Mouse (Mus musculus) left cerebral cortex, postnatal 25 days (tissue): Measurements from ENCODE around the gene S1pr2. TPM values are rescaled to one million over a fixed set of nuclear protein-coding genes. Genes with fewer than 3 reads are reported as not detected.
A peak's percentile ranks its signal among the peaks of the same experiment; 100 is the strongest.

Experiments
- DNase-seq, 2 experiments: peaks; one replicate each; pipeline ENCODE4 v3.0.0; 2022; ENCODE audit warnings: low spot score in 2 of 2, mixed read lengths in 1 of 2
- intact Hi-C: fragments of 180-260 bp; cut with DNase I; formaldehyde crosslinking; loops from one replicate; pipeline ENCODE4 v1.15.1; 2025
- total RNA-seq, 2 experiments: library from RNA; stranded (reverse); gene quantifications; 2 replicates each; pipeline ENCODE4 v1.2.3; 2021

The S1pr2 gene
- total RNA-seq, 2 experiments from 2014 or later = 2.2 to 2.8 TPM

DNA sequence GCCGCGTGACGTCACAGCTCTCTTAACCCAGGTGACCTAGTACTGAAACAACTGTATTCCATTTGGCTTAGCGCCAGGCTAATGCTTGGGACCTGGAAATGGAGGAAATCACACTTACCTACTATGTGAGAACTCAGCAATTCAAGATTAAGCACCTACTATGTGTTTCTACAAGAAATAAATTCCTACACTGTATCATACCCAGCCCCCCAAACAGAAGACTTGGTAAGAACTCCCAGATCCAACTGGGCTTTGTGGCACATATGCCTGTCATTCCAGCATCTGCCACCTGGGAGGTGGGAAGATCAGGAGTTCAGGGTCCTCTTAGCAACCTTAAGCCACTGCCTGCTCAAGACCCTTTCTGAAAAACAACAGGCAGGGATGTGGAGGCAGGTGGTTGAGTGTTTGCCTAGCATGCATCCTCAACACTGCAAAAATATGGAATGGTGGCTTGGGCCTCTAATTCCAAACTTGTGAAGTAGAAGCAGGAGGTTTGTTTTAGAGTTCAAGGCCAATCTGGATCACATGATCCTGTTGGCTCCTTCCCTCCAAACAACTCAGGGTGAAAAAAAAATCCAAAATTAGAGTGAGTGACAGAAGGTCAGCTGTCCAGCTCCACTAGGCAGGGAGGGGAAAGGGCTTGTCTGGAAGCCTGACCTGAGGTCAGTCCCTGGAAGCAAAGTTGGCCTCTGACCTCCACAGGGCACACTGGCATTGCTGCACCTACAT, 544 bp upstream of the S1pr2 start:
- no peak for DNase-seq
- intact Hi-C loops = loop anchor here (1.0 kb wide), 1 partner anchor 37 kb away; no protein-coding TSS in a partner anchor

DNA sequence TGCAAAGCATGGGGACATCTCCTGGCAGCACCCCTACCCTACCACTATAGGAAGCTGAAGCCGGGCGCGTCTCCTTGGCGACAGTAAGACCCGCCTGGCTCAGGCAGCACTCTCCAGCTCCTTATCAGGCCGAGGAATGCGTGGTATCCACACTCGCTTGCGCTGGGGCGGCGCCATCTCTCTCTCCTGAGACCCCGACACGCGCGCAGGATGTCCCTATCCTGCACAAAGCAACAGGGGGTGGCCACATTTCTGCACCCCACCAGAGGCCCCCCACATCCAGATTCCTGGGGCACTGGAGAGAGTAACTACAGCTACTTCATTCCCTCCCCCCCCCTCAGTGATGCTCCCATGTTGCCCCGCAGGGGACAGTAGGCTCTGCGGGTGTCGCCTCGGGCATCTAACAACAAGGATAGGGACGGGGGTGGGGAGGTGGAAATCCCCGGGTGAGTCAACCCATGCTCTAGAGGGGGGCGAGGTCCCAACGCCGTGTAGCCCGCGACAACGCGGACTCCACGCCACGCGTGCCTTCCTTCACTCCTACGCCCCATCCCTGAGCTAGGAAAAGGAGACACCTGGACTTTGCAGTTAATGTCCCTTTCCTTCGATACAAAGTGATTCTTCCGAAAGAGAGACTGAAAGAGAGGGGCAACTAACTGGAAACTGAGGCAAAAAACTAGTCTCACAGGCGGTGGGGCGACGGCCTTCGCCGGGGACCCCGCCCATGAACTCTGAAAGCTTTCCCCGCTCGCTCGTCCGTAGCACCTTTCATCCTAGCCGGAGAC, 958 bp downstream of the S1pr2 start:
- peak; percentile 23 to 24 for DNase-seq
- intact Hi-C loops = no loop called here

- DNase-seq = no peak
- intact Hi-C loops = no loop called here
Observed at GRCm38 (mm10) chr9:20973682-20974075, 2.9 kb downstream of the S1pr2 start.

GRCm38 (mm10) chr9:20973001-20973681, 3.4 kb downstream of the S1pr2 start:
- DNase-seq = no peak
- intact Hi-C loops = no loop called here

DNA sequence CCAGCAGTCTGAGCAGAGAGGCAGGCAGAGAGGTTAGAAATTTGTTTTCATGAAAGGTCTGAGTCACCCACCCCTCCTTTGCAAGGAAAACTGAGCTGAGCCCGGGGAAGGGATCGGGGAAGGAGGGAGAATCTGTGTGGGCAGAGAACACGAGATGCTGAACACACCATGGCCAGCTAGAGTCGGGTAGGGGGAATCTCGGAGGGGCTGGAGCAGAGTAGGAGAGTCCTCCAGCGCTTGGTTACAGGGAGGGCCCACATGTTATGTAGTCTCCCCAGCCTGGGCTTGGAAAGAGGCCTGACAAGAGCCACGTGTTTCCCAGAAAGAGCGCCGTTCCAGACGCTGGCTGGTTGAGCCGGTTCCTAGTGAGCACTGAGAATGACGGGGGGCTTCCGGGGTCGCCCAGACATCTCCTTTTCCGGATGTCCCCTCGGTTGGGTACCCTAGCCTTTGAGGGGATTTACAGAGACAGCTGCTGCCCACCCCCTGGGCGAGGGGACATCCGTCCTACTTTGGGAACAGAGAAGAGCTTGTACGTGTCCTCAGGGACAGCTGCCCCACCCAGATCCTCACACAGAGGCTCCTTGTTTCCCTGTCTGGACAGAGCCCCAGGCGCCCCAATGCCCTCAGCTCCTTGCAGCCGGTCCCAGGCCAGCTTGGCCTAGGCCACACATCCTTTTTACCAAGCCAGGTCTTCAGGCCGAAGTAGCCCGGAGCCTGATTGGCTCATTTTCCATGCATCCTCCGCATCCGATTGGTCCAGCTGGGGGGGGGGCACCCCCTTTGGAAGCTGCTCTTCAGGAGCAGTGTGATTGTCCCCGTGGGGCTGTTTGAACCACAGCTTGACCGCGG, 4.2 kb downstream of the S1pr2 start:
- intact Hi-C loops = no loop called here
- peak; percentile 66 to 82 for DNase-seq

DNA sequence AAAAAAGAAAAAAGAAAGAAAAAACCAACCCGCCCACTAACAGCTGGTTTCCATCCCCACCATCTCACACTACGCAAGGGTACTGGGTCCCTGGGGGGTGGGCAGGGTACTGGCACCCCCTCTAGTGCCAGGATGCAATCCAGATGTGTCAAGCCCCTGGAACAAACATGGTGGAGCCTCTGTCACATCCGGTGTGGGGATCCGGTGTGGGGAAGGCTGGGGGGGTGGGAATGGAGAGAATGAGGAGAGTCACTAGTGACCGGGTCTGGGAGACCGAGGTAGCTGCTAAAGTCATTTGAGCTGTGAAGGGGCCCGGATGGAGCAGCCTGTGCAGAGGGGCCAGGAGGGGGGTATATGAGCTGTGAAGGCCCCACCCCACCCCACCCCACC, 4.8 kb downstream of the S1pr2 start:
- intact Hi-C loops = loop anchor here (2.0 kb wide), 1 partner anchor 19 kb away; no protein-coding TSS in a partner anchor
- DNase-seq = peak in 1 of 2 experiments; percentile 27

- intact Hi-C loops = no loop called here
- no peak for DNase-seq
Observed at GRCm38 (mm10) chr9:20966747-20967146, 9.8 kb downstream of the S1pr2 start.

DNA sequence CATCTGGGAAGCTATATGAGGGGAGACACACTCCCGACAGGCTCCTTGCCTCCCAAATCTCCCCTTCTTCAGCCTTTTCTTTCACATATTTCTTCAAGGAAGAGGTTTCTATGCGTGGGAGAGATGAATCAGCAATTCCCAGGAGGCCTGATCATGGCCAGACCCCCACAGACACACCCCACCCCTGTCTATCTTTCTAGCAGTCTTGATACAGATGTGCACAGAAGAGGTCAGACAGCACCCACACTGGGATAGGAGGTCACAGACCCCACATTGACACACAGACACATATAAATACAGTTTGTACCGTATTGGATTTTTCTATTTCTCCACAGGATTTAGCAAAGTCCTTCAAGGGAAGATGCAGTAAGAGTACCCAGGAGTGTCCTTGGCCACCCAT, 10.6 kb downstream of the S1pr2 start:
- intact Hi-C loops = no loop called here
- DNase-seq = no peak

DNA sequence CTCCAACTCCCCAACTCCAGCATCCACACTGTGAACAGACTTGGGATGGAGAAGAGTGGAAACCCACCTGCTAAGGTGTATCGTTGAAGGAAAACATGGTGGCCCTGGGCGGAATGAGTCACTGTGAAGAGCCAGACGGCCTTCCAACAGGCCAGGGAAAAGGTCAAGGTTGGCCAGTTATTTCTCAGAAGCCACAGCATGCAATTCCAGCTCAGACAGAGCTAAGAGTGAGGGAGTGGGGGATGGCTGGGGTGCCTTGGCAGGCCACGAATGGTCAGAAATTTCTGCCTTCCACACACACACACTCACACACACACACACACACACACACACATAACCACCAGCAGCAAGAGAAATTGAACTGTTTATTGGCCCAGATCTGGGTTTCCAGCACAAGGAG, 11.0 kb downstream of the S1pr2 start:
- intact Hi-C loops = no loop called here
- DNase-seq = no peak

DNA sequence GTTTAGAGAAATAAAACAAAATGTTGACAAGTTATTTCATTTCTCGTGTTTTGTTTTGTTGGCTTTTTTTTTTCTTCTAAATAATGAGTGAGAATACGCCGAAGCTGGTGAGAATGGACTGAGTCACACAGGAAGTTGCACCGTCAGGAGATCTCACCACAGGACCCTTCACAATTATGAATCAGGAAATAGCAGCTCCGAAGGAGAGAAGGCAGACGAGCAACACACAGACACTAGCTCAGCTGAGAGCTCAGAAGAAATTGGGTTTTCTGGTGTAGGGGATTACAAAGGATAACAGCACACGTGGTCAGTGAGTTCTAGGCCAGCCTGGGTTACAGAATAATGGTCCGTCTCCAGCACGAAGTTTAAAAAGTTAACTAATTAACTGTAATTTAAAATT, 15.0 kb downstream of the S1pr2 start:
- intact Hi-C loops = no loop called here
- no peak for DNase-seq

- no peak for DNase-seq
- intact Hi-C loops = no loop called here
Observed at GRCm38 (mm10) chr9:20959430-20959938, 17.1 kb downstream of the S1pr2 start, which contains the start of gene Dnmt1. Gene Dnmt1 (minus strand): TSS chr9:20959888.

- intact Hi-C loops = no loop called here
Observed at GRCm38 (mm10) chr9:20956989-20957388, 19.6 kb downstream of the S1pr2 start.

GRCm38 (mm10) chr9:20952520-20953227, 23.9 kb downstream of the S1pr2 start:
- peak; percentile 98 to 99 for DNase-seq
- intact Hi-C loops = loop anchor here (2.0 kb wide), 2 partner anchors 18 to 50 kb away; partner anchors contain the start of gene Mrpl4

More at GRCm38 (mm10) chr9:20956989-20957388, 19.6 kb downstream of the S1pr2 start:
- no peak for DNase-seq

- intact Hi-C loops = loop anchor here (2.0 kb wide), 2 partner anchors 19 to 51 kb away; partner anchors contain the start of gene Mrpl4
- DNase-seq = no peak
Observed at GRCm38 (mm10) chr9:20951966-20952519, 24.5 kb downstream of the S1pr2 start.

GRCm38 (mm10) chr9:20951441-20951840, 25.1 kb downstream of the S1pr2 start:
- intact Hi-C loops = no loop called here
- DNase-seq = peak in 1 of 2 experiments; percentile 39

GRCm38 (mm10) chr9:20950419-20950818, 26.2 kb downstream of the S1pr2 start:
- intact Hi-C loops = no loop called here
- no peak for DNase-seq

- DNase-seq = no peak
- intact Hi-C loops = no loop called here
Observed at GRCm38 (mm10) chr9:20946066-20946880, 30.3 kb downstream of the S1pr2 start.
